Mouse (Mus musculus) Patski (cell line): ENCODE results near the gene Ppfibp2. TPM values are rescaled to one million over a fixed set of nuclear protein-coding genes. Genes with fewer than 3 reads are reported as not detected.

Source experiments
- ATAC-seq: fragments of 100-300 bp; one replicate; pipeline ENCODE4 v1.8.0; 2021
- CTCF ChIA-PET: fragments of 350-600 bp; sonication (Branson Sonifier 250); formaldehyde crosslinking; loops from one replicate; lab custom pipeline; 2022; ENCODE audit warnings: inconsistent platforms; lab: Charles Lee
- POLR2A ChIA-PET: fragments of 350-600 bp; sonication (Branson Sonifier 250); formaldehyde crosslinking; loops from one replicate; lab custom pipeline; 2022; ENCODE audit warnings: antibody characterized with exemption, inconsistent platforms; lab: Charles Lee
- DNase-seq: peaks from one replicate; pipeline ENCODE4 v3.0.0-alpha.2; 2011; ENCODE audit warnings: low read depth, low spot score
- H3K27me3 ChIP-seq: fragments of 371-371 bp; one replicate; pipeline ENCODE4 v1.5.1; 2021
- CTCF ChIP-seq: fragments of 100-300 bp; IDR thresholded peaks from one replicate; pipeline ENCODE4 v1.5.1; 2021
- in situ Hi-C: fragments of 300-500 bp; cut with MboI; formaldehyde crosslinking; loops from 3 replicates; pipeline ENCODE4 v1.11.1; 2018; ENCODE audit warnings: low pct_unique_long_range_greater_than_20kb, mixed read lengths
- polyA plus RNA-seq: library from polyadenylated mRNA; unstranded; gene quantifications from one replicate; pipeline ENCODE4 v1.2.3, GENCODE M21; 2021

Ppfibp2 gene
- polyA plus RNA-seq, 1 experiment from 2014 or later: 1.4 TPM

DNA sequence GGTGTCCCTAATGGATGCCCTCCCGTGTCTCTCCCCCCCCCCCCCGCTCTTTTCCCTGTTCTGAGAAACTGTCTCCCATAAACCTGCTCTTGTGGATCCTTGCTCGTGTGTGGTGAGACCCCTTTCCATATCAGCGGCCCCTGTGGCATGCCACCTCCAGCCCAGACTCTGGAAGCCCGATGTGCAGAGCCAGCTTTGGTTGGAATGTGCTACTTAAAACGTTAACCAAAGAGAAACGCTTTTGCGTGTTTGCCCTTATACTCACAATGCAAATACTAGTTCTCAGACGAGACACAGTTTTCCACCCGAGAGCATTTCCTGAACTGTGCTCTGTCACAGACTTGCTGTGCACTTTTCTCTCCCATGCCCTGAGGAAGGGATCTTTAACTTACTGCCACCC, 135.6 kb downstream of the Ppfibp2 start:
- ChIA-PET CTCF (interaction anchor here (1.0 kb wide), 1 partner anchor 27 kb away, joined by 4 read pairs; no protein-coding TSS in a partner anchor), POLR2A (no interaction called here)
- no peak for ATAC-seq
- no peak for DNase-seq
- TF ChIP-seq CTCF: no peak
- H3K27me3 ChIP-seq: no peaks in the 10 kb centered on the region
- in situ Hi-C loops: no loop called here

DNA sequence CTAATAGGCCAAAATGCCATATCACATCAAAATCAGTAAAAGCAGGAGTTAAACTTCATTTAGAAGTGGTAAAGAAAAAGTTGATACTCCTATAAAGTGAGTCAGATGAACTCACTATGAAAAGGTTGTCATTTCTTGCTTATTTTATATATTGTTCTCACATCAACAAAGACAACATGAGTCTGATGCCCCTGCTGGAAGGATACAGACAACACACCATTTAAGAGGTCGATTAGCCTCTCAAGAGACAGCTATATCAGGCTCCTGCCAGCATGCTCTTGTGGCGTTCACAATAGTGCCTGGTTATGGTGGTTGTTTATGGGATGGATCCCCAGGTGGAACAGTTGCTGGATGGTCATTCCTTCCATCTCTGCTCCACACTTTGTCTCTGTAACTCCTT, 138.2 kb downstream of the Ppfibp2 start:
- in situ Hi-C loops: no loop called here
- ChIA-PET CTCF (interaction anchor here (1.5 kb wide), 1 partner anchor 16 kb away, joined by 3 read pairs; no protein-coding TSS in a partner anchor), POLR2A (no interaction called here)
- no peaks in the 10 kb centered on the region for H3K27me3 ChIP-seq
- no peak for TF ChIP-seq CTCF
- DNase-seq (no peak), ATAC-seq (no peak)

DNA sequence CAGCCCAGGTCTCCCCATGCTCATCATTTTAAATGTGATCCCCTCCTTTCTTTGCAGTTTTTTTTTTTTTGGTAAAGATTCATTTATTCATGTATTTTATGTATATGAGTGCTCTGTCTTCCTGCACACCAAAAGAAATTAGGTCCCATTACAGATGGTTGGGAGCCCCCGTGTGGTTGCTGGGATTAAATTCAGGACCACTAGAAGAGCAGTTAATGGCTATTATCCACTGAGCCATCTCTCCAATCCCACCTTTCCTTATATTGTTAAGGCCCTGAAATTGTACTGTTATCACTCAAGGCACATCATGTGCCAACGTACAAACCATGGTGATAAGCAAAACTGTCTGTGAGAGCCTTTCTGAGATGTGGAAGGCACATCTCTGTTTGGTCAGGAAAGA, 143.7 kb downstream of the Ppfibp2 start:
- ATAC-seq: no peak
- in situ Hi-C loops: loop anchor here (5.0 kb wide), 1 partner anchor 76 kb away; no protein-coding TSS in a partner anchor
- ChIA-PET CTCF (interaction anchor here (1.1 to 3.4 kb wide), 3 partner anchors 10 to 77 kb away, joined by 3 to 15 read pairs (median 6); no protein-coding TSS in a partner anchor), POLR2A (no interaction called here)
- peak; percentile 50 for TF ChIP-seq CTCF
- DNase-seq: no peak
- no peaks in the 10 kb centered on the region for H3K27me3 ChIP-seq

DNA sequence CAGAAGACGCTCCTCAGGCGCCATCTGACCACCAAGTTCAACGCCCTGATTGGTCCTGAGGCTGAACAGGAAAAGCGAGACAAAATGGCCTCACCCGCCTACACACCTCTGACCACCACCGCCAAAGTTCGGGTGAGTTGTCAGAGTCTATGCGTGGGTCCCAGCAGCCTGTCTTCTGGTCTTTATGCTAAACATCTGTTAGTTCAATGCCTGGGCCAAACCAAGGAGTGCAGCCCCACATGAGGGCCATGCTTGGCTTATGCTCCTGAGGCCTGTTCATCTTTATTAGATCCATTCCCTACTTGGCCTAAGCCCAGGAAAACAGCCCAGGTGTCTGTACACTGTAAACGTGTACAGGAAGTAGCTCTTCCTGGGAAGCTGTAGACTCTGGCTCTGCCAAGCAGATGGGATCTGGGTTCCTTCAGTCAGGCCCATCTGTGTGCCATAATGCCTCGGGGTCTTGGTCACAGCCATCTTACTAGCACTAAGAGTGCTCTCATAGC, 148.0 kb downstream of the Ppfibp2 start:
- ATAC-seq: no peak
- CTCF ChIA-PET: no interaction called here
- no peaks in the 10 kb centered on the region for H3K27me3 ChIP-seq
- in situ Hi-C loops: no loop called here
- no peak for DNase-seq
- POLR2A ChIA-PET: no interaction called here
- TF ChIP-seq CTCF: no peak

DNA sequence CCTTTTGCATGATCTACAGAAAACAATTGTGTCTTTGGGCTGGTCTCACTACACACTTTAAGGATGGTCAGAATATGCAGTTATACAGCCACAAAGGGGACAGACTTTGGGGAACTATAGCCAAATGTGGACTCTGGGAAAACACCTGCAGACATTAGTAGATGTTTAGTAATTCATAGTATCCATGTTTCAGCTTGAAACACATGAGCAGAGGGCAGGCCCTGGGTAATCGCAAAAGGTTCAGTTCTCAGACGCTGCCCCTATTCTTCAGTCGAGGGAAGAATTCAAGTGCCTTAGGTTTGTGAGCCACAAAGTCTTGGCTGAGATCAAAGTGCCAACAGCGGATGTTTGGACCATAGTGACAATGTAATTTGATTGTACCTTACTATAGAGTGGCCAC, 149.4 kb downstream of the Ppfibp2 start:
- no peaks in the 10 kb centered on the region for H3K27me3 ChIP-seq
- no peak for ATAC-seq
- DNase-seq: no peak
- ChIA-PET POLR2A (no interaction called here), CTCF (interaction anchor here (1.2 to 1.4 kb wide), 2 partner anchors 8 to 45 kb away, joined by 3 to 4 read pairs; no protein-coding TSS in a partner anchor)
- no peak for TF ChIP-seq CTCF
- in situ Hi-C loops: no loop called here

DNA sequence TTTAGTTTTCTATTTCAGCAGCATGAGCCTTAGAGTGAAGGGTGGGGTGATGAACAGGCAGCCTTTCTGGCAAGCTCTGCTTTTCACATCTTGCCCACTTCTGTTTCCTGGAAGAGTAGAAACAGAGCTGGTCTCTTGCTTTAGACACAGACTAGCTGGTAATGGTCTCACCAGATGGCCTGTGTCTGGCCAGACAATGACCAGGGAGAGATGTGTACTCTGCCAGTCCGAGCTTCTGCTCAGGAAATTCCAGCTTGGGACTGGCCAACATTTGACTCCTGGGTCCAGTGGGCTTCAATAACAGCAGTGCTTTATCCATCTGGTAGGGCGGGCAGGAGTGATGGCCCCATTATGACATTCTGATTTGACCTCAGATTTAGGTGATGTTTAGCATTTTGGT, 150.1 kb downstream of the Ppfibp2 start:
- H3K27me3 ChIP-seq: no peaks in the 10 kb centered on the region
- ATAC-seq: no peak
- DNase-seq: no peak
- CTCF ChIA-PET: interaction anchor here (1.4 kb wide), 1 partner anchor 9 kb away, joined by 4 read pairs; no protein-coding TSS in a partner anchor
- in situ Hi-C loops: no loop called here
- POLR2A ChIA-PET: no interaction called here
- no peak for TF ChIP-seq CTCF

DNA sequence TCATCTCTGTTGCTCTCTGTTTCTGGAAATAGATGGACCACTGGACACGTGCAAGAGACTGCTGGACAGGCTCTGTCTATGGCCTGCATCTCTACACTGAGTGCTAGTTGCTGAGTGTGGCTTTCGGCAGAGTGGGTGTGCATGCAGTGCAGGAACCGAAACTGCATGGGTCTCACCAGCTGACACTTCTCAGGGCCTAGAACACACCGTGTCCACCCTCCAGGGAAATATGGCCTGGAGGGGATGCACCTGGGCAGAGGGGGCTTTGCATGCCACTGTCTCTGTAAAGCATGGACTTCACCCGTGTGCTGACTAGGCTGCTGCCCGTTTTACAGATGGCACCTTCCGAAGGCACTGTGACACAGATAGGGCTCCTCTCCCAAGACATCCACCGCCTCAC, 151.0 kb downstream of the Ppfibp2 start:
- ChIA-PET POLR2A (no interaction called here), CTCF (interaction anchor here (1.1 to 1.4 kb wide), 2 partner anchors 10 to 14 kb away, joined by 3 to 4 read pairs; no protein-coding TSS in a partner anchor)
- ATAC-seq: no peak
- no peaks in the 10 kb centered on the region for H3K27me3 ChIP-seq
- DNase-seq: no peak
- TF ChIP-seq CTCF: no peak
- in situ Hi-C loops: no loop called here

DNA sequence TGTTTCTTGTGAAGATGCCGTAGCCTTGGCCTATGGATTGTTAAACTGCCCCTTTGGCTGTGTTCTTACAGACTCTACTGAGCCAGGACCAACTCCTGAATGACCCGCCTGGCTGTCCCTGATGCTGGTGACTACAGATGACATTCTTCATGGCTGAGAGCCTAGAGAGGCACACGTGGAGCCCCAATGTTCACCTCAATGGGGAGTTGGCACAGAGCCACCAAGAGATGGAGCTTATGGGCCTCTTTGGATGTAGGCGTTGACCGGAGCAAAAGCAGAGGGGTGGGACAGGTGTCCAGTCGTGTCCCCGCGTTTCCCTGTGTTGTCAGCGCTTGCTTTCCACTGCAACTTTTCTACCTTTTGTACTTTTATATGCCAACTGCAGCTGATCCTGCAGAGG, 152.5 kb downstream of the Ppfibp2 start:
- no peak for TF ChIP-seq CTCF
- DNase-seq: no peak
- ChIA-PET POLR2A (no interaction called here), CTCF (interaction anchor here (0.7 to 3.7 kb wide), 6 partner anchors 9 to 87 kb away, joined by 3 to 26 read pairs (median 5); no protein-coding TSS in a partner anchor)
- in situ Hi-C loops: no loop called here
- H3K27me3 ChIP-seq: no peaks in the 10 kb centered on the region
- ATAC-seq: no peak

DNA sequence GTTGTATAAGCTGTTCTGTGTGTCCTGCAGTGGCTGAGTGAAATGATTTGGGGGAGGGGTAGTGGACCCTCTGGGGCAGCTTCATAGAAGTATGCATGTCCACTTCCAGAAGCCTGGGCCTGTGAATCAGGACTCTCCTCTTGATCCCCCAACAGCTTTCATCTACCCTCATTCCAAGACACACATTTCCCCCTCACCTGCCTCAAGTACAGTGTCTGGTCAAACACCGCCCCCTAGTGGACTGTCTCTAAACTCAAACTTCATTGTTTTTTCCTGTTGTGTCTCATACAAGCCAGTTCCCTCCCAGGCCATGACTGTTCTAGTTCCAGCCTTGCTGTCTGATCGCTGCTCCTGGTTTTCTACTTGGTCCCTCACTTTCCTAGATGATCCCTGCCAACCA, 152.9 kb downstream of the Ppfibp2 start:
- DNase-seq: no peak
- POLR2A ChIA-PET: no interaction called here
- in situ Hi-C loops: no loop called here
- CTCF ChIA-PET: interaction anchor here (0.7 to 3.7 kb wide), 6 partner anchors 10 to 88 kb away, joined by 3 to 26 read pairs (median 5); no protein-coding TSS in a partner anchor
- no peak for ATAC-seq
- no peaks in the 10 kb centered on the region for H3K27me3 ChIP-seq
- TF ChIP-seq CTCF: peak; percentile 64

DNA sequence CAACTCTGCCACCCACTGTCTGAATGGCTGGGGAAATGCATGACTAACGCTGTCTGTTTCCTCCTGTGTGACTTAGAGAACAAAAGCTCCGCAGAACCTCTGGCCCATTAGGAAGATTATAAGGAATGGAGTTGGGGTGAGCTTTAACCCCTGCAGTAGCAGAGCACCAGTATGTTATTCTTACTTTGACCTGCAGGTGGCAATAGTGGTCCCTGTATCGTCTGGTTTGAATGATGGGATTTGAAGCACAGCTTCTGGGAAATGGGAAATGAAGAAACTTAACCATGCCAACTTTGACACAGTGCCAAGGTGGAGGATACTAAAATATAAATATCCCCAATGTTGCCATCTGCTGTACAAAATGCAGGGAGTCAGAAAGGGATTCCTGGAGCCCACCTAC, 154.3 kb downstream of the Ppfibp2 start:
- ChIA-PET POLR2A (no interaction called here), CTCF (interaction anchor here (0.7 to 3.7 kb wide), 13 partner anchors 9 to 533 kb away, joined by 3 to 26 read pairs (median 4); partner anchors contain the start of gene Cyb5r2)
- ATAC-seq (no peak), DNase-seq (no peak)
- in situ Hi-C loops: no loop called here
- H3K27me3 ChIP-seq: no peaks in the 10 kb centered on the region
- TF ChIP-seq CTCF: peak; percentile 66

DNA sequence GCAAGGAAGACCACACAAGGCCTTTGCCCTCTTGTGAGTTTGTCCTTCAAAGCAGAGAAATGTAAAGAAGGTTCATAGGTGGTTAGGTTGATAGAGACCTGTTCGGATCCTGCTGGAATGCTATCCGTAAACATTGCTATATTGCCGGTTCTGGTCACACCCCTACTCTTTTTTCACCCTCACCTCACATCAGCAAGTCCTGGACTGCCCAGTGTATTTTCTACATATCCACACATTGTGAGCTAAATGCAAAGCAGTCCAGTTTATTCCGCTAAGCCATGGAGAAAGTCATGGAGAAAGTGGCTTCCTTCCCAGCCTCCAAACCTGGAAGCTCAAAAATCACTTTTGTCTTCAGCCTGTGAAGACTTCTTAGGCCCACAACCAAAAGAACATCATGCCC, 154.7 kb downstream of the Ppfibp2 start:
- TF ChIP-seq CTCF: no peak
- DNase-seq: no peak
- POLR2A ChIA-PET: no interaction called here

More for the DNA sequence above, 154.7 kb downstream of the Ppfibp2 start:
- in situ Hi-C loops: no loop called here
- CTCF ChIA-PET: interaction anchor here (0.7 to 3.7 kb wide), 11 partner anchors 9 to 224 kb away, joined by 3 to 26 read pairs (median 5); partner anchors contain the start of gene Cyb5r2
- ATAC-seq: no peak
- H3K27me3 ChIP-seq: no peaks in the 10 kb centered on the region
